Mouse (Mus musculus) stomach, postnatal 0 days (tissue): ENCODE results near the gene Atrip.

Experiments
- CTCF ChIP-seq: IDR thresholded peaks from 2 replicates; pipeline ENCODE4 v1.5.1; 2016; ENCODE audit warnings: antibody characterized with exemption, low read depth, mild to moderate bottlenecking, moderate library complexity
- EP300 ChIP-seq: optimal IDR thresholded peaks from 2 replicates; pipeline ENCODE3; 2016; ENCODE audit warnings: antibody characterized with exemption

DNA sequence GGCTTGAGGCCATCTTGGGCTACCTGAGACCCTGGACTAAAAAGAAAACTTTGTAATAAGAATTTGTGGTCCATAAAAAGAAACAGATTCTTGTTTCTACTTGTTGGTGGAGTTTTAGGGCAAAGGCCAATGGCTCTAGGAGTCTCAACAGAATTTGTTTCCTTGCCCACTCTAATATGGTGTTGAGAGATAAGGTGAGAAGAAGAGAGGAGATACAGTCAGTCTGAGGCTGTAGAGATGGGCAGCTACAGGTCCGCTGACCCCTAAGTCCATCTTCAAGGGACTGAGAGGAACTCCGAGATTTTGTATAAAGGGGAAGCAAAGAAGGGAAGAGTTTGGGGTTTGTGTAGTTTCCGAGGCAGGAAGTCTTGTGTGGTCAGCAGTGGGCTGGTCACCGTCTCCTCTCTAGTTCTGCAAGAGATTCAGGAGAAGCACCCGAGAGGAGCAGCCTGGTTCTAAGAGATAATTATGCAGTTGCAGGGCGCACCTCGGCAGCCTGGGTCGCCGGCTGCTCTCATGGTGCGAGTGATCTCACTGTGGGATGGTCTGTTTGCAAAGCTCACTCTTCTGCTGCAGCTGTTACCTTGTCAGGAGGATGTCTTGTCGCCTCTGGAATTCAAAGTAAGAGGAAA lies 56.8 kb downstream of the Atrip start:
- TF ChIP-seq CTCF (no peak), EP300 (no peak)
